Mouse (Mus musculus) adrenal gland, adult 10 weeks (tissue): ENCODE results near the gene Kcnh4. TPM values are rescaled to one million over a fixed set of nuclear protein-coding genes. Genes with fewer than 3 reads are reported as not detected.

ENCODE experiments used
- polyA plus RNA-seq: library from polyadenylated mRNA; stranded (reverse); fragments of 350-450 nt; fragmentation: Illumina TruSeq; extraction: RNeasy Lipid Tissue Mini Kit (QIAGEN cat#74804); gene quantifications from one replicate; pipeline ENCODE4 v1.2.3, GENCODE M21; 2014; ENCODE audit warnings: low read depth, low replicate concordance

The Kcnh4 gene
- not detected for polyA plus RNA-seq

DNA sequence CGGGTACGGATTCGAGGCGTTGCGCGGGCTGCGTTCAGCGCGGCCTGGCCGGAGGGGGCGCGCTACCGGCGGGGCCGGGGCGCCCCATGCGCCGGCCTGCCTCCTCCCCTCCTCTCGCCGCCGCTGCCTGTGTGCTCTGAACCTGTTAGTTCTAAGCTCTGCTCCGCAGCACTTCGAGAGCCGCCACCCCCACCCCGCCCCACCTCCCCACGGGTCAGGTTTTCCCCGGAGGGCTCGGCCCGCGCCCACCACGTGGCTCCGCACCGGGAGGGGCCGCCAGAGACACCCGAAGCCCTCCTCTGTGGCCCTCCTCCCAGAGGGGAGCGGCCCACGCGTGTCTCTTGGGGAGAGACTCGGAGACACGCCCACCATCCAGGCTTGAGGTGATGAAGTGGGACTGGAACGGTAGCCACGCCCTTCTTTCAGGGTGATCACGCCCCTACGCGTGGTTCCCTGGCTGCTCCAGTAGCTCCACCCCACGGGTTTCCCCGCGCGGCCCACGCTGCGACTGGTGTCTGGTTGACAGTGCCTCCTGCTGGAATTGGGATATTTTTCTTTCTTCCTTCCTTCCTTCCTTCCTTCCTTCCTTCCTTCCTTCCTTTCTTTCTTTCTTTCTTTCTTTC is at the start of gene Kcnh4:
Gene Kcnh4, minus strand, starts transcription at position 332 of the 623 bp plus-strand sequence.

DNA sequence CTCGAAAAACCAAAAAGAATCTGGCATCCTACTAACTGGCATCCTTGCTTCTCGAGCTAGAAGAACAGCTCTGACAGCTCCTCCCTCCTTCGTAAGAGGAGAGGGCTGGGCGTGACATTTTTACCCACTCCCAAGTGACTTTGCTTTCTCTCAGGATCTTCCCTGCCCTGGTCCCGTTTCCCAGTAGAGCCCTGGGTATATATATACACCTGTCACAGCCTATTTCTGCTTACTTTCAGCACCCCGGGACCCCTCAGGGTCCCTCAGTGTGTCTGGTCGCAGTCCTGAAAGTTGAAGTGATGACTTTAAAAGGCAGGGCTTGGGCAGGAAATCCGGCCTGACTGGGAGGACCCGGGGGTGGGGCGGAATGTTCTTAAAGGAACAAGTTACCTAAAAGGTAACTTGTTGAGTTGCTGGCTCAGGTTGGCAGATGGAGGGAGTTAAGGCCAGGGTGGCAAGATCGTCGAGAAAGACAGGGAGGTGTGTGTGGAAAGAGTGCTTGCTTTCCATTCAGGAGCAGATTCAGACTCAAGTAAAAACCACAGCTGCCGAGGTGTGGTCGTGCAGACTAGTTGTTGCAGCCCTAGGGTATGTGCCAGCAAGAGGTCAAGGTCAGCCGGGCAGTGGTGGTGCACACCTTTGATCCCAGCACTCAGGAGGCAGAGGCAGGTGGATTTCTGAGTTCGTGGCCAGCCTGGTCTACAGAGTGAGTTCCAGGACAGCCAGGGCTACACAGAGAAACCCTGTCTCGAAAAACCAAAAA is 11.1 kb upstream of the Kcnh4 start, which contains the start of gene Ghdc:
Gene Ghdc, minus strand, starts transcription at position 312 of the 763 bp plus-strand sequence.

DNA sequence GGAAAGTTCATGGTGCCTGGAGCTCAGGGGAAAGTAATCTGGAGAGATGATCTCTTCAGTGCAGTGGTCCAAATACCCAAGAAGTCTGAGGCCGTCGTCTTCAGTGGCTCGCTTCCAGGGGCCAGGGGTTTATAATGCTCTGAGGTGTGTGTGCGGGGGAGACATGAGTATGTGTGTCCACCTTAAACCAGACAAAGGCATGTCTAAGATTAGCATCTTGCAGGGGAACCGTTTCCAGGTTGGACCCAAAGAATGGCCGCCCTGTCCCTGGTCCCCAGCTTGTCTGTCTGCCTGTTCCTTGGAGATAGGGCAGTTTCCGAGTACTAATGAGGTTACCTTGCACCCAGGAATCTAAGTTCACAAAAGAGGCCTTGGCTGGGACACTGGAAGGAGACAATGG is 3.1 kb upstream of the Kcnh4 start, which contains the start of gene Hcrt:
Gene Hcrt, minus strand, starts transcription at position 101 of the 400 bp plus-strand sequence.

DNA sequence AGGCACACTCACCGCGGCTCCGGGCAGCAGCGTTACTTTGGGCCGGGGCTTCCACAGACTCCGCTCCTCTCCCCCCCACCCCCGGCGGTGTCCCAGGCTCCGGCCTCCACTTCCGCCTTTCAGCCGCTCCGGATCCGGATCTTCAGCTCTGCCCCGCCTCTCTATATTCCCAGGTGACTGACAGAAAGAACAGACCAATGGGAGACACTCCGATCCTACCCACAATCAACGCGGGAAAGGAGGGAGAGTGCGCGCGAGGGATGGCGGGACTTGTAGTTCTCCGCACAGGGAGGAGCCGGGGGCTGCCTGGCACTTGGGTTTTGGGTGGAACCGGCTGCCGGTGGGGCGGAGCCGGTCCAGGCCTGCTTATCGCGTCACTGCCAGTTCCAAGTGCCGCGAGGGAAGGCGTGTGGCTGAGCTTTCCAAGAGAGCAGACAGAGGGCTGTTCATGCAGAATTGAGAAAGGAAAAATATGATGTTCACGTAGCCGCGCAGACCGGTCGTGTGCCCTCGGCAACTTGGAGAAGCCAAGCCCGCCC is 21.6 kb downstream of the Kcnh4 start, which contains the start of gene Rab5c:
Gene Rab5c, minus strand, starts transcription at position 150 of the 539 bp plus-strand sequence.

DNA sequence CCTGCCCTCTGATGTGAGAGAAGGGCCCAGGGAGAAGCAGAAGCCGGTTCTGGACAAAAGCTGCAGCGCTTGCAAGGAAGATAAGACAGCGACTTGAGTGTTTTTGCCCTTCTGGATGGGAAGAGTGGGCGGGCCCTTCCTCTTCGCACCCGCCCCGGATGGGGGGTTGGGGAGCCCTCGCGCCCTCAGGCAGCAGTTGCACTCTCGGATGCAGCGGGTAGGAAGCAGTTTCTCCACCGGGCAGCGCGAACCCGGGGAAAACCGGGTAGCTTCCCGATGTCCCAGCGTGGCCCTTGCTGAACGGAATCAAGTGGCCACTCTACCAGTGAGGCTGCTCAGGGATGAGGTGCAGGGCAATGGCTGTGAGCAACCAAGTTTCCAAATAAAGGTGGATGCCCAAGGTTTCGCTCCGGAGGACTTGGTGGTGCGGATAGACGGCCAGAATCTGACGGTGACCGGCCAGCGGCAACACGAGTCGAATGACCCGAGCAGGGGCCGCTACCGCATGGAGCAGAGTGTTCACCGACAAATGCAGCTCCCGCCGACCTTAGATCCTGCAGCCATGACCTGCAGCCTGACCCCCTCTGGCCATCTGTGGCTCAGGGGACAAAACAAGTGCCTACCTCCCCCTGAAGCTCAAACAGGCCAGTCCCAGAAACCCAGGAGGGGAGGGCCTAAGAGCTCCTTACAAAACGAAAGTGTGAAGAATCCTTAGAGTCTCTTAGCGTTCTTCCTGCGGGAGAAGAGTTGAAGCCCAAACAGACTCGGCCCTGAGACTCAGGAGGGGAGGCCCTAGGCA is 45.8 kb downstream of the Kcnh4 start, which contains the start of gene Hspb9:
Gene Hspb9, plus strand, starts transcription at position 116 of the 799 bp plus-strand sequence.

DNA sequence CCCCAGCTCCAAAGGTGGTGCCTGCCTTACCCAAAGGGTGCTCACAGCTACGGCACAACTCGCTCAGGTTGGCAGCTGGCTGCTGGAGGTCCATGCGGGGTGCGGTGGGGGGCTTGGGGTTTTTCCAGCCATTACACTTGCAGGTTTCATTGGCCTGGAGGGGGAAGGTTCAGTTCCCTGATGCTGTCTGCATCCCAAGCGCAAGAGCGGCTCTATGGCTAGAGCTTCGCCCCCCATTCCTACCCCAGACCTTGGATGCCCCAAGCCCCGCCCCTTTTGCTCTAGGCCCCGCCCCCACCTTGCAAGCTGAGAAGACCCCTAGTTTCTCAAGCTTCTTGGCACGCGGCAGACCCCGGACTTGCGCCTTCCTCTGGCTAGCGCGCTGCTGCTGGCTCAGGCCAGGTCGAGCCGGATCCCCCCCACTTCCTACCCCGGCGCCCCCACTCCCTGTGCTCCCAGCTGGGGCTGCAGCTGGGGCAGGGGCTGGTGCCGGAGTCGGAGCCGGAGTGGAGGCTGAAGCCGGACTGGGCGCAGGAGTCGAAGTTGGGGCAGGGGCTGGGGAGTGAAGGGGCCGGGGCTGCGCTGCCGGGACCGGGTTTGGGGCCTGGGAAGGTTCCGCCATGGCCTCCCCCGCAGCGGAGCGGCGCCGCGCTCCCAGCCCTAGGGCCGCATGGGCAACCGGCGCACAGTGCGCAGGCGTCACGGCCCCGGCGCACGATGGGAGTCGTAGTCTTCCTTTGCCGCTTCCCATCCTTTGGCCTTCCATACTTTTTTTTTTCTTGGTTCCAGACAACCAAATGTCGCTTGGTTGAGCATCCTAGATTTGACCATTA is 47.7 kb downstream of the Kcnh4 start, which contains the start of gene Kat2a:
Gene Kat2a, minus strand, starts transcription at position 683 of the 833 bp plus-strand sequence.

DNA sequence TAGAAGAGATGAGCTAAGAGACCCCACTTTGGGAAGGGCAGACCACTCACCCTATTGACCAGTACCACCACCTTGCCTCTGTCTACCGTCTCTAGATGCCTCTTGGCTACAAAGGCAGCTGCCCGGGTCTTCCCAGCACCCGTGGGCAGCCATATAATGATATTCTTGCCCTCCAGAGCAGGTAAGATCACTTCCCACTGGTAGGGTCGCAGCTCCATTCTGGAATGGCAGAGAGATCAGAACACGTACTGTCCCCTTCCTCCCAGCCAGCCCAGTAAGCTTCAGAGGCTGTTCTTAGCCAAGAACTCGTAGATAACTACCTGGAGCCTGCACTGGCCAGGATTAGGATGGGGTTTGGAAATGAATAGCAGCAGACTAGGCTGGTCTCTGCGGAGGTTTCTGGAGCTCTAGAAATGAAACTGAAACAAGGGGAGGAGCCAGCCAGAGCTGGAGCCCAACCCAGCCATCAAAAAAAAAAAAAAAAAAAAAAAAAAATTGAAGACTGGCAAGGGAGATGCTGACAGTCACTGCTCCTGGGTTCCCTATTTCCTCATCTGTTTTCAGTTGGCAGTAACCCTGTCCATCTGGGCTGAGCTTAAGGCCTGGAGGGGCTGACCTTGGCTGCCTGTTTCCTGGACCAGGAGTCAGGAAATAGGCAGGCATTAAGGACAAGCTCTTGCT is 55.8 kb downstream of the Kcnh4 start, which contains the start of gene Dhx58:
Gene Dhx58, minus strand, starts transcription at position 421 of the 681 bp plus-strand sequence.

DNA sequence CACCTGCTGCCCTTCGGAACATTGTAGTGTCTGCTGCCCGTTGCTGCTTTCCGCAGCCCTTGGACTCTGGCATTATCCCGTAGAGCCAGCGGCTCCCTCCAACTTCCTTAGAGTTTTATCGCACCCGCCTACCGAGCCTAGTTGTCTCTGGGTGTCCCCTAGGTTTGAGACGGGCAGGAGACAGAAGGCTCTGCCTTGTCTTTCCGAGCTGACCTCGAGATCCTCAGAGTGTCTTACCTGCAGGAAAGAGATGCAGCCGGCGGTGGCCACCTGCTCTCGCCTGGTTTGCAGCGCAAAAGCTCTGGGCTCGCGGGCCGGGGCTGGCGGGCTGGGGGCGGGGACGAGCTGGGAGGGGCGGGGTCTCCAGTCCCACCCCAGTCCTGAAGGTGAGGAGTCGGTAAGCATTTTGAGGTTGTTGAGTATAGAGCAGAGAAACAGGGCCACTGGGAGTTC is 67.6 kb downstream of the Kcnh4 start, which contains the start of gene Zfp385c:
Gene Zfp385c, minus strand, starts transcription at position 292 of the 453 bp plus-strand sequence.

Other genes with a start within 250 kb of the Kcnh4 start
- 787 TPM for gene Acly, start 231.9 kb downstream of the Kcnh4 start, polyA plus RNA-seq
- gene Ttc25, start 214.3 kb downstream of the Kcnh4 start, polyA plus RNA-seq = 0.64 TPM
- 9.6 TPM for gene Cnp, start 185.0 kb downstream of the Kcnh4 start, polyA plus RNA-seq
- gene Nkiras2, start 140.7 kb downstream of the Kcnh4 start, polyA plus RNA-seq = 2.7 TPM
- 169 TPM for gene Dnajc7, start 139.8 kb downstream of the Kcnh4 start, polyA plus RNA-seq
- gene Zfp385c, start 67.5 kb downstream of the Kcnh4 start, polyA plus RNA-seq = not detected
- gene Dhx58, start 55.7 kb downstream of the Kcnh4 start, polyA plus RNA-seq = 7.8 TPM
- gene Kat2a, start 47.5 kb downstream of the Kcnh4 start, polyA plus RNA-seq = 3.3 TPM
- gene Hspb9, start 46.1 kb downstream of the Kcnh4 start, polyA plus RNA-seq = not detected
- gene Rab5c, start 21.7 kb downstream of the Kcnh4 start, polyA plus RNA-seq = 51.3 TPM
- not detected for gene Hcrt, start 3.0 kb upstream of the Kcnh4 start, polyA plus RNA-seq
- gene Ghdc, start 11.0 kb upstream of the Kcnh4 start, polyA plus RNA-seq = 4.3 TPM
- 11.6 TPM for gene Stat5b, start 90.8 kb upstream of the Kcnh4 start, polyA plus RNA-seq
- 5.2 TPM for gene Stat5a, start 99.4 kb upstream of the Kcnh4 start, polyA plus RNA-seq
- 18.6 TPM for gene Stat3, start 179.6 kb upstream of the Kcnh4 start, polyA plus RNA-seq
- 126 TPM for gene Cavin1, start 210.9 kb upstream of the Kcnh4 start, polyA plus RNA-seq
- gene Atp6v0a1, start 249.5 kb upstream of the Kcnh4 start, polyA plus RNA-seq = 131 TPM